Mouse (Mus musculus) spleen, embryonic (tissue): ENCODE measurements around the gene Arhgap45.

Experiments
- CTCF ChIA-PET: fragments of 350-600 bp; sonication (Branson Sonifier 250); formaldehyde crosslinking; loops from one replicate; lab custom pipeline; 2022; lab: Charles Lee

Gene Arhgap45

GRCm38 (mm10) chr10:80016511-80016910 lies at the start of gene Arhgap45:
Gene Arhgap45, plus strand, starts transcription at chr10:80016653.
- CTCF ChIA-PET: interaction anchor here (1.3 to 2.0 kb wide), 2 partner anchors 9 to 27 kb away, joined by 3 to 7 read pairs; no protein-coding TSS in a partner anchor

DNA sequence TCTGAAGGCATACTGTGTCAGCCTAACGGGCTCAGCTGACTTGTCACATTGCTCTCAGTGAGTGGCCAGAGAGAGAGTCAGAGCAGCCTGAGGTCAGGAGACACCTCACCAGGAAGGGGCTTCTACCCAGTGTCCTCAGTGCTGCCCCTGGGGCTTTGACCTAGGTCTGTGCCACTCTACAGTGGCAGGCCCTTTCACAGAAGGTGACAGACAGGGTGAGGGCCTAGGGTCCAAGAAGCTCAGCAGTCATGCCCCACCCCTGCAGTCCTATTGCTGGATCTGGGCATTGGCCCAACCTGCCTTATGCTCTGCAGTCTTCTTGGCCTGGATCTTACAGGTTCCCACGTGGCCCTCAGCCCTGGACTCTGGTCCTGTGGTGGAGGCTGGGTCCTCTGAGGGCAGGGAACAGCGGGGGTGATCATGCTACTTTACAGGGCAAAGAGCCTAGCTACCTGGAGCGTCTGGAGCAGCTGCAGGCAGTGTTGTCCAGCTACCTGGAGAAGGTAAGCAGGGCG lies 49.5 kb upstream of the Arhgap45 start:
- CTCF ChIA-PET: no interaction called here

- CTCF ChIA-PET: no interaction called here
Observed at GRCm38 (mm10) chr10:79968181-79968580, 48.3 kb upstream of the Arhgap45 start.

DNA sequence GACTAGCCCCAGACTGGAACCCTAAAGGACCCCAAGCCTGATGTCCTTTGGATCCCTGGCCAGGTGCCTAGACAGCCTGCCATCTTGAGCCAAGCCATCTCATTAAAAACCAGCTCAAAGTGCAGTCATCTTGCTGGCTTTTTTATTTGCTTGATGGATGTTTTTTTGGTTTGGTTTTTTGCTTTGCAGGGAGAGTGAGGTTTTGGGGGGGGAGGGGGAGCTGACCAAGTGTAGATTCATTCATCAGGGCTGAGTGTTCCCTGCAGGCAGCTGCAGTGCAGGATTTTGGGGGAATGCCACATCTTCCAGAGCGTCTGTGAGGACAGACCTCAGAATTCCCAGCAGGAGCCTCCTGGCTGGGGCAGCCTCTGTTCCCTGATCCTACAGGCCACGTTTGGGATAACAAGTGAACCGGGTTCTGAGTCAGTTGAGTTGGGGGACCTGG lies 47.3 kb upstream of the Arhgap45 start:
- CTCF ChIA-PET: interaction anchor here (0.9 kb wide), 1 partner anchor 203 kb away, joined by 3 read pairs; no protein-coding TSS in a partner anchor

DNA sequence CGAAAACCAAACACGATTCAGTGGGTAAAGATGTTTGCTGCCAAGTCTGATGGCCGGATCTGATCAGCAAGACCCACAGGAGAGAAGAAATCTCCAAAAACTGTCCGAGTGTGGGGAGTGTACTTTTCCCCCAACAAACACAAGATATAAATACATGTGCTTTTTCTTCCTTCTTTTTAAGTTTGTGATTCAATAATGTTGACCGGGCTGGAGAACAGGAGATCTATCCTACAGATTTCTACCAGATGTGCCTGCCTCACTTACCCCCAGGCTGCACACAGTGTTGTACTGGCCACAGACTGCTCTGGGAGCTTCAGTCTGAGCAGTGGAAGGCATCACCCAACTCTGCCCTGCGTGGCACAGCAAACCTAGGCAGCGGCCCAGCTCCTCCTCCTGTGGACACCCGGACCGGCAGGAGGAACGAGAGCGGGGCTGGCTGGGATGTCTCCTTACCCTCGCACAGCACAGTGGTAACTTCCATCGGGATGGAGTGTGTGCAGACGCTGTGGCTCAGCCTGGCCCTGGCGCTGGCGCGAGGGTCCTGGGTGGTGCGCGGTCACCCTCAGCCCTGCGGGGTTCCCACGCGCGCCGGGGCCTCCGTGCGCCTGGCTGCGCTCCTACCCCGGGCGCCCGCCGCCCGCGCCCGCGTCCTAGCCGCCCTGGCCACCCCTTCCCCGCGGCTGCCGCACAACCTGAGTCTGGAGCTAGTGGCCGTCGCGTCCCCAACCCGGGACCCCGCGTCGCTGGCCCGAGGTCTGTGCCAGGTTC lies 45.9 kb upstream of the Arhgap45 start, which contains the start of gene Grin3b:
Grin3b (plus strand) TSS at position 301 of the 768 bp plus-strand sequence.
- CTCF ChIA-PET: no interaction called here

DNA sequence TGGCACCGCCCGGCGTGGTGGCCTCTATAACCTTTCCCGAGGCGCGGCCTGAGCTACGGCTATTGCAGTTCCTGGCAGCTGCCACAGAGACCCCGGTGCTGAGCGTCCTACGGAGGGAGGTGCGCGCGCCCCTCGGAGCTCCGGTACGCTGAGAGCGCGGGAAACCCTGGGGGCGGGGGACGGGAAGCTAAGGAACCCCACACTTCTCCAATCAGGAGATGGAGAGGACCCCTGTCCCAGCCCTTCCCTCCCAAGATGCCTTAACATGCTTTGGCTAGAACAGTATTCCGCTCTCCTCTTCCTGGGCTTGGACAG lies 45.3 kb upstream of the Arhgap45 start:
- CTCF ChIA-PET: no interaction called here

DNA sequence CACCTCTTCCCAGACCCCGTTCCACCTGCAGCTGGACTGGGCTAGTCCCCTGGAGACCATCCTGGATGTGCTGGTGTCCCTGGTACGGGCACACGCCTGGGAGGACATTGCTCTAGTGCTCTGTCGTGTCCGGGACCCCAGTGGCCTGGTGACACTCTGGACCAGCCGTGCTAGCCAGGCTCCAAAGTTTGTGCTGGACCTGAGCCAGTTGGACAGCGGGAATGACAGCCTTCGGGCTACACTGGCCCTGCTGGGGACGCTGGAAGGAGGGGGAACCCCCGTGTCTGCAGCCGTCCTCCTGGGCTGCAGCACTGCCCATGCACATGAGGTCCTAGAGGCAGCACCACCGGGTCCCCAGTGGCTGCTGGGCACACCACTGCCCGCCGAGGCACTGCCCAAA lies 43.6 kb upstream of the Arhgap45 start:
- CTCF ChIA-PET: no interaction called here

GRCm38 (mm10) chr10:79974087-79974486 lies 42.4 kb upstream of the Arhgap45 start:
- CTCF ChIA-PET: no interaction called here

DNA sequence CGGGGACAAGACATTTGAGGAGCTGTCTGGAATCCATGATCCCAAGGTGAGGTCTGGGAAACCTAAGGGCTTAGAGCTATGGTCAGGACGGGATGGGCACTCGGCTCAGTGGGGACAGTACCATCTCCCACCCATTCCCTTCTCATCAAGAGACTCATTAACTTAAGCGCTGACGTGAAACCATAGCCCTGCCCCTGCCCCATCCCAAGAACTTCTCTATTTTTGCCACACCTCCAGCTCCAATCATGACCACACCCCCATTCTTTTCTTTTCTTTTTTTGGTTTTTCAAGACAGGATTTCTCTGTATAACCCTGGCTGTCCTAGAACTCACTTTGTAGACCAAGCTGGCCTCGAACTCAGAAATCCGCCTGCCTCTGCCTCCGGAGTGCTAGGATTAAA lies 41.8 kb upstream of the Arhgap45 start:
- CTCF ChIA-PET: no interaction called here

- CTCF ChIA-PET: no interaction called here
Observed at GRCm38 (mm10) chr10:79976071-79976721, 40.3 kb upstream of the Arhgap45 start.

DNA sequence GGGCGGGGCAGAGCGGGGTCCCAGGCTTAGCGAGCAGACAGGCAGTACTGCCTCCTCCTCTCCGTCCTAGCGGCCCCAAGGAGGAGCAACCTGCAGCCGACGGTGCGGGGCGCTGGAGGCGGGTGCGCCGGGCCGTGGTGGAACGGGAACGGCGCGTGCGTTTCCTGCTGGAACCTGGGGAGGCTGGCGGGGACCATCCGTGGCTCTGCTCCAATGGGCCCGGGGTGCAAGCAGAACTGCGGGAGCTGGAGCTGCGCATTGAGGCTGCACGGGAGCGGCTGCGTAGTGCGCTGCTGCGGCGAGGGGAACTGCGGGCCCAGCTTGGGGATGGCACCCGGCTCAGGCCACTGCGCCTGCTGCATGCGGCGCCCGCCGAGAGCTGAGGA lies 39.7 kb upstream of the Arhgap45 start:
- CTCF ChIA-PET: no interaction called here

GRCm38 (mm10) chr10:79977324-79977723 lies 39.1 kb upstream of the Arhgap45 start:
- CTCF ChIA-PET: no interaction called here

GRCm38 (mm10) chr10:79978061-79978460 lies 38.4 kb upstream of the Arhgap45 start:
- CTCF ChIA-PET: no interaction called here

DNA sequence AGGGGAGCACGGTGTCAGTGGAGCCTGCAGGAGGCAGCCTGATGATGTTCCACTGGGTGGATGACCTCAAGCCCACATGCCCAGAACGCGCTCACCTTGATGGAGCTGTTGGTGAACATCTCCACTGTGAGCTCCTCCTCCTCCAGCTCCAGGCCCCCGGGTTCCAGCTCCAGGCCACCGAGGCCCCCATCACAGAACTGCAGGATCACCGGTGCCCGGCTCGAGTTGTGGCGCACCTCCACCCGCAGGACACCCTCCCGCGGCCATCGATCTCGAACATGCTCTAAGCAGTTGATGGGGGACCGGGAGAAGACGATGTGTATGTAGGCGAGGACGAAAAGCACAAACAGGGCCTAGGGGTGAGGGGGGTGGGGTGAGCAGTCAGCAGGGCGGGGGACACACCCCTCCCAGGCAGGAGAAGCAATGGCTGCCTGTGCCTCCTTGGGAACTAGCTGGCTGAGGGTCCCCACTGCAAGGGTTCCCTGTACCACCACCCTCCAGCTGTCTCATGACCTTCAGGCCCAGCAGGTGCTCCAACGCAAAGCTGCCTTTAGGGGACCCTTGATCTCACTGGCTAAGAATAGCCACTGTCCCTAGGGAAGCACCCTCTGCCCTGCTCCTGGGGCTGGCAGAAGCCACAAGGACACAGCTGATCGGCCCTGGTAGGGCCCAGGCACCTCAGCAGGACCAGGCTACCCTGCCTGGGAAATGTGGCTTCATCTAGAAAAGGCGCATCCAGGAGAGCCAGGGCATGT lies 36.9 kb upstream of the Arhgap45 start:
- CTCF ChIA-PET: no interaction called here

GRCm38 (mm10) chr10:79983205-79983604 lies 33.2 kb upstream of the Arhgap45 start:
- CTCF ChIA-PET: no interaction called here

DNA sequence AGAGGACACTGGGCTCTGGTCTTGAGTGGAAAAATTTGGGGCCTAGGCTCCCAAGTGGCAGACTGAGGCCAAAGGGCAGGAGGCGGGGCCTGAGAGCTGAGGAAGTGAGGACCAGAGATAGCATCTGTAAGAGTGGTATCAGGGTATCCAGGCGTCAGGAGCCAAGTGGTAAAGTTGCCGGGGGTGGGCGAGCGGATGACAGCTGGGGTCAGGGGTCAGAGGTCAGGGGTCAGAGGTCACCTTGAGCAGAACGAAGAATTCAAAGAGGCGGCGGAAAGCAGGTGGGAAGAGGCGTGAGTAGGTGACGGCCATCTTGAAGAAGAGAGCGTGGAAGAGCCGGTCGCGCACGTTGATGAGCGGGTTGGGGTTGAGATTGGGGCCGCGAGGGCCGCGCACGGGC lies 32.8 kb upstream of the Arhgap45 start:
- CTCF ChIA-PET: no interaction called here

DNA sequence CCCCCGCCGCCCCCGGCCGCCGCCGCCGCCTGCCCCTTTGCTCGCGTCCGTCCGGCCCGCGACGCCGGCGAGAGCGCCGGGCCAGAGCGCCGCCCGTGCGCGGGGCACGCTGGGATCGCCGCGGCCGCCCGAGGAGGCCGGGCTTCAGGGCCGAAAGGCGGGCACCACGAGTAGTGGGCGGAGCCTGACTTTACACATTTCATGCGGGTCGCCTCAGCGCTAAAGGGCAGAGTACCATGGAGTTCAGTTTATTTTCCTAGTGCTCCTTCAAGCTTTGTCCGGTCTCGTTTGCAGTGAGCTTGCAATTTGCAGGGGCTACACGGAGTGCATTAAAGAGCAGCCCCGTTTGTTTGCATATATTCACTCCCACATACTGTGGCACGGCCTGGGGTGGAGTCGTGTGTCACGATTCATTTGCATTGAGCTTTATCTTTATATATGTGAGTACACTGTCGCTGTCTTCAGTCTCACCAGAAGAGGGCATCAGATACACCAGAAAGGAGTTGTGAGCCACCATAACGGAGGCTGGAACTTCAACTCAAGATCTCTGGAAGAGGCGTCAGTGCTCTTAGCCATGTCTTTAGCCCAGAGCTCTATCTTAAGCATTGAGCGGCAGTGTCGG lies 32.1 kb upstream of the Arhgap45 start, which contains the start of gene Tmem259:
Tmem259 (minus strand) TSS at position 136 of the 622 bp plus-strand sequence.
- CTCF ChIA-PET: interaction anchor here (0.6 to 1.2 kb wide), 5 partner anchors 24 to 610 kb away, joined by 3 to 7 read pairs (median 3); partner anchors contain the start of gene Cbarp

- CTCF ChIA-PET: interaction anchor here (0.5 to 1.2 kb wide), 6 partner anchors 24 to 609 kb away, joined by 3 to 7 read pairs (median 3); partner anchors contain the start of gene Cbarp
Observed at GRCm38 (mm10) chr10:79984871-79985270, 31.6 kb upstream of the Arhgap45 start.

GRCm38 (mm10) chr10:79985334-79986231 lies 30.9 kb upstream of the Arhgap45 start:
- CTCF ChIA-PET: interaction anchor here (0.5 to 1.2 kb wide), 3 partner anchors 57 to 608 kb away, joined by 3 read pairs; no protein-coding TSS in a partner anchor
